Mouse (Mus musculus): ENCODE measurements around the gene Neo1. TPM values are rescaled to one million over a fixed set of nuclear protein-coding genes. Genes with fewer than 3 reads are reported as not detected.

Neo1 gene
- polyA plus RNA-seq, 1 experiment from 2014 or later, result 40.8 TPM

GRCm38 (mm10) chr9:59056281-59056680, 20.0 kb upstream of the Neo1 start:
- no peaks in the 10 kb centered on the region for H3K9me3 ChIP-seq
- WGBS, result 84% methylated on average over 8 of the region's 8 CpGs
- H3K9ac ChIP-seq (replicated peaks), result no peak overlapping the region
- no peak overlapping the region for H3K27ac ChIP-seq
- peaks cover 16% of the 10 kb centered on the region; the same call in 1 of the 2 replicates for H3K4me1 ChIP-seq (replicated peaks)
- no peak for ATAC-seq
- no peak overlapping the region for H3K4me2 ChIP-seq (replicated peaks)
- no peaks in the 10 kb centered on the region for H3K27me3 ChIP-seq
- no peaks in the 10 kb centered on the region for H3K36me3 ChIP-seq
- H3K4me3 ChIP-seq (replicated peaks), result no peak overlapping the region

GRCm38 (mm10) chr9:59041805-59042204, 5.6 kb upstream of the Neo1 start:
- H3K4me1 ChIP-seq (replicated peaks), result peaks cover 4% of the 10 kb centered on the region
- no peak overlapping the region for H3K9ac ChIP-seq (replicated peaks)
- no peak overlapping the region for H3K27ac ChIP-seq
- H3K4me2 ChIP-seq (replicated peaks), result no peak overlapping the region
- no peaks in the 10 kb centered on the region for H3K27me3 ChIP-seq
- H3K36me3 ChIP-seq, result no peaks in the 10 kb centered on the region
- no peak for ATAC-seq
- H3K4me3 ChIP-seq (replicated peaks), result no peak overlapping the region
- no peaks in the 10 kb centered on the region for H3K9me3 ChIP-seq

- H3K27me3 ChIP-seq, result no peaks in the 10 kb centered on the region
- H3K9ac ChIP-seq (replicated peaks), result peak overlapping the region; percentile 93
- no peaks in the 10 kb centered on the region for H3K36me3 ChIP-seq
- H3K4me2 ChIP-seq (replicated peaks), result peak overlapping the region; percentile 65
- peaks cover 33% of the 10 kb centered on the region for H3K4me1 ChIP-seq (replicated peaks)
- ATAC-seq, result peak; percentile 75
- no peaks in the 10 kb centered on the region for H3K9me3 ChIP-seq
- H3K4me3 ChIP-seq (replicated peaks), result peak overlapping the region; percentile 87
- H3K27ac ChIP-seq, result peak overlapping the region; percentile 100
- under 1% methylated on average over 56 of the region's 56 CpGs for WGBS
Observed at GRCm38 (mm10) chr9:59036732-59037341, 596 bp upstream of the Neo1 start.

- peak; percentile 32 for ATAC-seq
- Histone ChIP-seq H3K9me3 (no peaks in the 10 kb centered on the region), H3K9ac (replicated peaks) (peak overlapping the region; percentile 93), H3K4me2 (replicated peaks) (peak overlapping the region; percentile 65), H3K36me3 (no peaks in the 10 kb centered on the region), H3K4me1 (replicated peaks) (peaks cover 33% of the 10 kb centered on the region), H3K27me3 (no peaks in the 10 kb centered on the region), H3K4me3 (replicated peaks) (peak overlapping the region; percentile 87), H3K27ac (peak overlapping the region; percentile 100)
- under 1% methylated on average over 61 of the region's 63 CpGs for WGBS
Observed at GRCm38 (mm10) chr9:59035342-59036158, 691 bp downstream of the Neo1 start.

GRCm38 (mm10) chr9:59034836-59035235, 1.4 kb downstream of the Neo1 start:
- Histone ChIP-seq H3K36me3 (no peaks in the 10 kb centered on the region), H3K4me1 (replicated peaks) (peaks cover 33% of the 10 kb centered on the region), H3K27ac (no peak overlapping the region), H3K9ac (replicated peaks) (peak overlapping the region; percentile 93), H3K4me2 (replicated peaks) (peak overlapping the region; percentile 65), H3K9me3 (no peaks in the 10 kb centered on the region), H3K4me3 (replicated peaks) (peak overlapping the region; percentile 87), H3K27me3 (no peaks in the 10 kb centered on the region)
- no peak for ATAC-seq
- WGBS, result 29% methylated on average over 5 of the region's 5 CpGs

GRCm38 (mm10) chr9:59033492-59033891, 2.7 kb downstream of the Neo1 start:
- H3K4me2 ChIP-seq (replicated peaks), result peak overlapping the region; percentile 47
- H3K9ac ChIP-seq (replicated peaks), result no peak overlapping the region
- H3K4me3 ChIP-seq (replicated peaks), result peak overlapping the region; percentile 24; the same call in 1 of the 2 replicates
- 62% methylated on average over 3 of the region's 3 CpGs for WGBS
- 0 out of 2 replicates have a peak, but pooled peaks cover 5% of the 10 kb centered on the region for H3K9me3 ChIP-seq
- H3K27ac ChIP-seq, result no peak overlapping the region
- 0 out of 2 replicates have a peak, but pooled peaks cover 4% of the 10 kb centered on the region for H3K36me3 ChIP-seq
- ATAC-seq, result no peak
- H3K4me1 ChIP-seq (replicated peaks), result peaks cover 33% of the 10 kb centered on the region
- H3K27me3 ChIP-seq, result no peaks in the 10 kb centered on the region

- Histone ChIP-seq H3K9ac (replicated peaks) (no peak overlapping the region), H3K36me3 (0 out of 2 replicates have a peak, but pooled peaks cover under 1% of the 10 kb centered on the region), H3K9me3 (0 out of 2 replicates have a peak, but pooled peaks cover 1% of the 10 kb centered on the region), H3K4me1 (replicated peaks) (peaks cover 3% of the 10 kb centered on the region; the same call in 1 of the 2 replicates), H3K4me2 (replicated peaks) (no peak overlapping the region), H3K27me3 (no peaks in the 10 kb centered on the region), H3K4me3 (replicated peaks) (no peak overlapping the region), H3K27ac (no peak overlapping the region)
- WGBS, result 61% methylated on average over 4 of the region's 4 CpGs
- no peak for ATAC-seq
Observed at GRCm38 (mm10) chr9:59024245-59024844, 11.9 kb downstream of the Neo1 start.

GRCm38 (mm10) chr9:59016060-59016719, 20.1 kb downstream of the Neo1 start:
- 78% methylated on average over 3 of the region's 3 CpGs for WGBS
- Histone ChIP-seq H3K9ac (replicated peaks) (no peak overlapping the region), H3K4me3 (replicated peaks) (no peak overlapping the region), H3K27me3 (no peaks in the 10 kb centered on the region), H3K4me1 (replicated peaks) (no peaks in the 10 kb centered on the region; the same call in 1 of the 2 replicates), H3K4me2 (replicated peaks) (no peak overlapping the region), H3K9me3 (no peaks in the 10 kb centered on the region), H3K36me3 (no peaks in the 10 kb centered on the region), H3K27ac (no peak overlapping the region)
- no peak for ATAC-seq

- H3K27ac ChIP-seq, result no peak overlapping the region
- no peak overlapping the region for H3K4me3 ChIP-seq (replicated peaks)
- H3K9ac ChIP-seq (replicated peaks), result no peak overlapping the region
- no peaks in the 10 kb centered on the region; the same call in 1 of the 2 replicates for H3K4me1 ChIP-seq (replicated peaks)
- H3K9me3 ChIP-seq, result no peaks in the 10 kb centered on the region
- no peak overlapping the region for H3K4me2 ChIP-seq (replicated peaks)
- no peaks in the 10 kb centered on the region for H3K36me3 ChIP-seq
- H3K27me3 ChIP-seq, result no peaks in the 10 kb centered on the region
- ATAC-seq, result no peak
- WGBS, result 20% methylated on average over 2 of the region's 2 CpGs
Observed at GRCm38 (mm10) chr9:59013365-59013764, 22.9 kb downstream of the Neo1 start.

GRCm38 (mm10) chr9:58989255-58989928, 46.8 kb downstream of the Neo1 start:
- 91% methylated on average over 5 of the region's 5 CpGs for WGBS

GRCm38 (mm10) chr9:58979034-58979433, 57.2 kb downstream of the Neo1 start:
- Histone ChIP-seq H3K27me3 (no peaks in the 10 kb centered on the region), H3K36me3 (peaks cover 15% of the 10 kb centered on the region), H3K9me3 (no peaks in the 10 kb centered on the region), H3K4me2 (replicated peaks) (no peak overlapping the region), H3K4me1 (replicated peaks) (no peaks in the 10 kb centered on the region), H3K4me3 (replicated peaks) (no peak overlapping the region), H3K9ac (replicated peaks) (no peak overlapping the region), H3K27ac (no peak overlapping the region)
- WGBS, result 95% methylated on average over 15 of the region's 15 CpGs
- ATAC-seq, result no peak

More at GRCm38 (mm10) chr9:58989255-58989928, 46.8 kb downstream of the Neo1 start:
- Histone ChIP-seq H3K36me3 (peaks cover 9% of the 10 kb centered on the region; the same call in 1 of the 2 replicates), H3K4me3 (replicated peaks) (no peak overlapping the region), H3K4me1 (replicated peaks) (no peaks in the 10 kb centered on the region), H3K27ac (no peak overlapping the region), H3K4me2 (replicated peaks) (no peak overlapping the region), H3K9me3 (no peaks in the 10 kb centered on the region), H3K9ac (replicated peaks) (no peak overlapping the region), H3K27me3 (no peaks in the 10 kb centered on the region)
- no peak for ATAC-seq

Measured in midbrain, embryonic 13.5 days (tissue).